Mouse (Mus musculus) midbrain, postnatal 0 days (tissue): ENCODE results near the gene Tmem97. TPM values are rescaled to one million over a fixed set of nuclear protein-coding genes. Genes with fewer than 3 reads are reported as not detected.
"Not testable (repeated sequence)": the region's sequence is repeated elsewhere in the genome, so short reads cannot be mapped to it uniquely, and the experiment has no call there.

ENCODE experiments used
- ATAC-seq: fragments of 200-750 bp; cut with Nextera tagmentation; 2 replicates; pipeline ENCODE4 v1.8.0; 2017; ENCODE audit warnings: moderate number of reproducible peaks, mild to moderate bottlenecking, moderate TSS enrichment, moderate library complexity; ENCODE audit not compliant: low FRiP score
- DNase-seq: peaks from one replicate; pipeline ENCODE4 v3.0.0-alpha.2; 2015; ENCODE audit warnings: low spot score
- H3K27ac ChIP-seq: fragments of 300-500 bp; sonication (generic); 2 replicates; pipeline ENCODE4 v1.5.1; 2014; ENCODE audit warnings: low read depth, mild to moderate bottlenecking, low read length, mixed read lengths
- H3K27me3 ChIP-seq: fragments of 300-500 bp; sonication (generic); 2 replicates; pipeline ENCODE4 v1.6.1; 2014; ENCODE audit warnings: low read length, control low read depth, mixed read lengths; ENCODE audit not compliant: insufficient read depth
- H3K36me3 ChIP-seq: fragments of 300-500 bp; sonication (generic); 2 replicates; pipeline ENCODE4 v1.6.1; 2014; ENCODE audit warnings: low read length, control low read depth, mixed read lengths; ENCODE audit not compliant: insufficient read depth
- H3K4me1 ChIP-seq: fragments of 300-500 bp; sonication (generic); 2 replicates; pipeline ENCODE4 v1.6.1; 2014; ENCODE audit warnings: mild to moderate bottlenecking, control low read depth, antibody characterized with exemption, low read length, mixed read lengths; ENCODE audit not compliant: insufficient read depth
- H3K4me2 ChIP-seq: fragments of 300-500 bp; sonication (generic); 2 replicates; pipeline ENCODE4 v1.6.1; 2014; ENCODE audit warnings: low read depth, mild to moderate bottlenecking, low read length, mixed read lengths; ENCODE audit not compliant: poor library complexity, severe bottlenecking
- H3K4me3 ChIP-seq: fragments of 300-500 bp; sonication (generic); 2 replicates; pipeline ENCODE4 v1.5.1; 2014; ENCODE audit warnings: low read depth, mild to moderate bottlenecking, low read length, moderate library complexity
- H3K9ac ChIP-seq: fragments of 300-500 bp; sonication (generic); replicated peaks from 2 replicates; pipeline ENCODE4 v1.6.1; 2014; ENCODE audit warnings: mild to moderate bottlenecking, low read length, moderate library complexity, mixed read lengths; ENCODE audit not compliant: poor library complexity, severe bottlenecking
- H3K9me3 ChIP-seq: fragments of 300-500 bp; sonication (generic); 2 replicates; pipeline ENCODE4 v1.6.1; 2016; ENCODE audit warnings: low read length, control low read depth
- CTCF ChIP-seq: IDR thresholded peaks from 2 replicates; pipeline ENCODE4 v1.5.1; 2016; ENCODE audit warnings: antibody characterized with exemption, mild to moderate bottlenecking
- WGBS: fragments of 180-500 bp; shearing (Covaris S2); extraction: QIAGEN DNeasy Blood & Tissue Kit; methylation state at CpG from one replicate; pipeline ENCODE4 v1.1.7; 2014; 5-methylcytosine and 5-hydroxymethylcytosine counted together
- polyA plus RNA-seq: library from polyadenylated mRNA; unstranded; fragments of >200 nt; fragmentation: Nextera tagmentation; extraction: Ambion mirVana; gene quantifications from 2 replicates; pipeline ENCODE4 v1.2.1, GENCODE M21; 2015
- total RNA-seq: library from RNA; depleted of rRNA; stranded (reverse); fragments of >200 nt; gene quantifications from 2 replicates; pipeline ENCODE4 v1.2.3, GENCODE M21; 2014

The Tmem97 gene
- total and polyA plus RNA-seq, 2 experiments from 2014 or later = 41.4 to 45.5 TPM

DNA sequence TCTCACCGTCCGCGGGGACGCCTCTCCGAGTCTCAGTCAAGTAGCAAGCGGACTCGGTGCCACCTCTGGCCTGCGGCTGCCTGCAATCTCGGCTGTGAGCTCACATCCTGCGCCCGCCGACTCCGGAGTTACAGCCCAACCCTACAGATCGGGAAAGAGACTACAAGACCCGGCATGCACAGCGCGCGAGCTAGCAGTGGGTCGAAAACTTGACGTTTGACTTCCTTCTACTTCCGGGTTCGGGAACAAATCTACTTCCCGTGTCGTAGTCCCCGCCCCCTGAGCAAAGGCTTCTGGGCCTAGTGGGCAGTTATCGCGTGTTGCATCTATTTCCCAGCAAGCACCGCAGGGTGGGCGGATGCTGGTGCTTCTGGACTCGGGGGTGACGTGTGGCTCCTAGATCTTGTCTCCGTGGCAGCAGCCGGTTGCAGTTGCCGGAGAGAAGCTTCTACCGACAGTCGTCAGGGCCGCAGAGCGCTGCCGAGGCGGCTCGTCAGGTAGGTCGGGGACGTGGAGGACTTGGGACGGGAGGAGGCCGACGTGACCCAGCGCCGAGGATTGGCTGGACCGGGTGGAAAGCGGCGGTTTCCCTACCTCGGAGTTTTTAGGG is 14.4 kb downstream of the Tmem97 start, which contains the start of the genes Tnfaip1 and Ift20:
Gene Tnfaip1 (minus strand): TSS at position 253 of the 610 bp plus-strand sequence.
Gene Ift20 (plus strand): TSS at position 282 of the 610 bp plus-strand sequence.
- WGBS = under 1% methylated on average over 52 of the region's 52 CpGs
- peak within 1 kb of the TSS; percentile 76 for H3K4me2 ChIP-seq
- peaks cover 13% of the 10 kb centered on the region; the same call in 1 of the 2 replicates for H3K4me1 ChIP-seq
- peak within 1 kb of the TSS; percentile 71 for H3K9ac ChIP-seq
- DNase-seq (peak; percentile 100), ATAC-seq (peak; percentile 96)
- peaks cover 22% of the 10 kb centered on the region for H3K36me3 ChIP-seq
- peak; percentile 16; the same call in 1 of the 2 replicates for TF ChIP-seq CTCF
- peak within 1 kb of the TSS; percentile 86 for H3K27ac ChIP-seq
- peak within 1 kb of the TSS; percentile 65 for H3K4me3 ChIP-seq
- no peaks in the 10 kb centered on the region for H3K9me3 ChIP-seq
- H3K27me3 ChIP-seq = no peaks in the 10 kb centered on the region

DNA sequence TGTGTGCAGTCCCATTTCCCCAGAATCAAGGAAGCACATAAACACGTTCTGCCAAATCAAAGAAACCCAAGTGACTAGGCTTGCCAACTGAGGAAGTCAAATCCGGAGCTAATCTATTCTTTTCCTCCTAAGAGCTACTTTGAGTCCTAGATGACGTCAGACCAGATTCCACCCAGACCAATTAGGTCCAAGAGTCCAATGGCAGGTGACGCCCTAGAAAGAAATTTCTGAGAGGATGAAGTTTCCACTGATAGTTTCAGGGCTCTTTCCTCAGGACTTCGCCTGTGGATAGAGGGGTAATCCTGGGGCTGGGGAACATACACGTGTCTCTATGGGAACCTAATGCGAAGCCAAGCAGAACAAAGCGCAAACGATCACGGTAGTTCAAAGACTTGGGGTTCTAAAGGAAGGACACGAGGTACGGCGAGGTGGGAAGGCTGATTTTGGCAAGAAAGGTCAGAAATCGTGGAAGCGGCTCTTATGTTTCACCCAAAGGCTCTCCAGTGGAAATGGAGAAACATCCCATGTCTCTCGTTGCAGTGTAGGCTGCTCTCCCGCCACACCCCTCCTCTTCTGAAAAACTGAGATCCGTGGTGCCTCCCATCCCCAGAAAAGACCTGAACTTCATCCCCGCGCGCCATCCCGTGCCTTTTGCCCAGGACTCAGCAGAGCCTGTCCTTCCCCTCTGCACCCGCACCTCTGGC is 15.0 kb downstream of the Tmem97 start:
- H3K36me3 ChIP-seq = peaks cover 16% of the 10 kb centered on the region
- TF ChIP-seq CTCF = no peak
- ATAC-seq (peak; percentile 66), DNase-seq (peak; percentile 49)
- peak overlapping the region; percentile 69 for H3K9ac ChIP-seq
- no peaks in the 10 kb centered on the region for H3K27me3 ChIP-seq
- peaks cover 13% of the 10 kb centered on the region; the same call in 1 of the 2 replicates for H3K4me1 ChIP-seq
- peak overlapping the region; percentile 86 for H3K27ac ChIP-seq
- WGBS = under 1% methylated on average over 23 of the region's 23 CpGs
- H3K4me2 ChIP-seq = peak overlapping the region; percentile 76
- H3K4me3 ChIP-seq = peak overlapping the region; percentile 65
- no peaks in the 10 kb centered on the region for H3K9me3 ChIP-seq

GRCm38 (mm10) chr11:78534516-78534915 is 16.1 kb downstream of the Tmem97 start:
- TF ChIP-seq CTCF = peak; percentile 27; the same call in 1 of the 2 replicates
- 93% methylated on average over 4 of the region's 4 CpGs for WGBS
- Histone ChIP-seq H3K4me1 (peaks cover 13% of the 10 kb centered on the region; the same call in 1 of the 2 replicates), H3K4me2 (peak overlapping the region; percentile 76), H3K9ac (no peak overlapping the region), H3K9me3 (no peaks in the 10 kb centered on the region), H3K27me3 (no peaks in the 10 kb centered on the region), H3K36me3 (peaks cover 18% of the 10 kb centered on the region), H3K27ac (no peak overlapping the region), H3K4me3 (peak overlapping the region; percentile 65; the same call in 1 of the 2 replicates)
- DNase-seq = no peak
- no peak for ATAC-seq

- H3K4me2 ChIP-seq, H3K4me3 ChIP-seq, H3K27ac ChIP-seq, DNase-seq, H3K4me1 ChIP-seq, H3K9ac ChIP-seq, H3K9me3 ChIP-seq, ATAC-seq, H3K27me3 ChIP-seq: not testable (repeated sequence)
- peaks cover 34% of the 10 kb centered on the region for H3K36me3 ChIP-seq
- WGBS = 92% methylated on average over 10 of the region's 10 CpGs
Observed at GRCm38 (mm10) chr11:78531515-78531914, 19.1 kb downstream of the Tmem97 start.

- DNase-seq (no peak), ATAC-seq (no peak)
- Histone ChIP-seq H3K9me3 (no peaks in the 10 kb centered on the region), H3K9ac (no peak overlapping the region), H3K4me2 (no peak overlapping the region), H3K27me3 (no peaks in the 10 kb centered on the region), H3K36me3 (peaks cover 39% of the 10 kb centered on the region), H3K27ac (no peak overlapping the region), H3K4me1 (peaks cover 6% of the 10 kb centered on the region; the same call in 1 of the 2 replicates), H3K4me3 (no peak overlapping the region)
- 79% methylated on average over 6 of the region's 6 CpGs for WGBS
- no peak for TF ChIP-seq CTCF
Observed at GRCm38 (mm10) chr11:78531046-78531445, 19.5 kb downstream of the Tmem97 start.

- DNase-seq (no peak), ATAC-seq (no peak)
- 90% methylated on average over 12 of the region's 12 CpGs for WGBS
- Histone ChIP-seq H3K9ac (no peak overlapping the region), H3K9me3 (no peaks in the 10 kb centered on the region), H3K36me3 (peaks cover 46% of the 10 kb centered on the region), H3K27ac (no peak overlapping the region), H3K27me3 (no peaks in the 10 kb centered on the region), H3K4me1 (peaks cover 5% of the 10 kb centered on the region; the same call in 1 of the 2 replicates), H3K4me2 (no peak overlapping the region), H3K4me3 (no peak overlapping the region)
- no peak for TF ChIP-seq CTCF
Observed at GRCm38 (mm10) chr11:78530001-78530400, 20.6 kb downstream of the Tmem97 start.
